Comparison of ENCODE assay signal across 8 mouse cellular contexts in genomic region chr2:26351358-26352290, GRCm38 (mm10). TPM values are rescaled to one million over a fixed set of nuclear protein-coding genes. Genes with fewer than 3 reads are reported as not detected.
A peak's percentile ranks its signal among the peaks of the same experiment; 100 is the strongest.
DNase-seq lines count a peak whose midpoint lies in the region; ATAC-seq and TF ChIP-seq lines count a peak whose summit lies in the region.

TSS of gene Dnlz (minus strand) at chr2:26352110.

- peak within 1 kb of the TSS; percentile 70 for H3K4me3 ChIP-seq in heart, embryonic 11.5 days (ENCODE audit: low read depth, low read length)
- peak within 1 kb of the TSS; percentile 84 for H3K4me3 ChIP-seq in kidney, embryonic 16.5 days (ENCODE audit: low read length)
- H3K4me3 ChIP-seq in liver, adult 2 months (ENCODE audit: insufficient read depth, low read depth, low read length): peak within 1 kb of the TSS; percentile 63
- peak within 1 kb of the TSS; percentile 56 for H3K4me3 ChIP-seq in myocyte

- 0 out of 2 replicates have a peak, but pooled peaks have one; percentile 14 for TF ChIP-seq POLR2A in liver, adult 2 months (IDR thresholded peaks at IDR 0.05; ENCODE audit: extremely low read depth, insufficient read depth, low read length)
- peak; percentile 70 for TF ChIP-seq POLR2A in myocyte (IDR thresholded peaks at IDR 0.05; ENCODE audit: insufficient read length, low read depth)

- H3K27me3 ChIP-seq in heart, embryonic 11.5 days (ENCODE audit: control insufficient read depth, insufficient read depth, low read length): no peaks in the 10 kb centered on the region
- H3K27me3 ChIP-seq in kidney, embryonic 16.5 days (ENCODE audit: insufficient read depth, low read length): no peaks in the 10 kb centered on the region
- H3K27me3 ChIP-seq in liver, adult 2 months (ENCODE audit: control insufficient read depth, insufficient read depth, low read length): no peaks in the 10 kb centered on the region
- no peaks in the 10 kb centered on the region for H3K27me3 ChIP-seq in myocyte (ENCODE audit: control insufficient read depth, insufficient read depth, insufficient read length)
- H3K27me3 ChIP-seq in splenic B cell, adult 2 months (ENCODE audit: control insufficient read depth, insufficient read depth, low read length, poor library complexity, severe bottlenecking): no peaks in the 10 kb centered on the region

- peak; percentile 93 for DNase-seq in B cell, adult 2 months
- DNase-seq in brain, adult 2 months (ENCODE audit: low read depth, low spot score): peak; percentile 98
- peak; percentile 79 for DNase-seq in liver, adult 2 months (ENCODE audit: extremely low read depth, low read depth, low spot score)
- DNase-seq in splenic B cell, adult 2 months (ENCODE audit: low read depth, low spot score): peak; percentile 95

- H3ac ChIP-seq in myocyte (ENCODE audit: control insufficient read depth, insufficient read length): peak within 1 kb of the TSS; percentile 86

- 2% methylated on average over 62 of the region's 62 CpGs for WGBS in heart, embryonic 11.5 days (ENCODE audit: insufficient replicate concordance)
- 1% methylated on average over 62 of the region's 62 CpGs for WGBS in kidney, embryonic 16.5 days
- under 1% methylated on average over 62 of the region's 62 CpGs for WGBS in liver, adult 2 months

- peaks cover 25% of the 10 kb centered on the region for H3K4me1 ChIP-seq in heart, embryonic 11.5 days (ENCODE audit: control insufficient read depth, insufficient read depth, low read length)
- peaks cover 19% of the 10 kb centered on the region for H3K4me1 ChIP-seq in kidney, embryonic 16.5 days (ENCODE audit: insufficient read depth, low read length)
- peaks cover 12% of the 10 kb centered on the region for H3K4me1 ChIP-seq in liver, adult 2 months (ENCODE audit: control insufficient read depth, insufficient read depth, low read length)

- peak; percentile 81 for ATAC-seq in erythroblast, adult 5-6 weeks (replicated peaks; ENCODE audit: low FRiP score, poor library complexity, severe bottlenecking)
- ATAC-seq in heart, embryonic 11.5 days (replicated peaks; ENCODE audit: insufficient number of reproducible peaks, low FRiP score, low TSS enrichment): peak; percentile 63; the same call in 1 of the 2 replicates
- peak; percentile 74 for ATAC-seq in kidney, embryonic 16.5 days (ENCODE audit: low FRiP score, low TSS enrichment)

- peak within 1 kb of the TSS; percentile 87 for H3K9ac ChIP-seq in heart, embryonic 11.5 days (ENCODE audit: low read depth, low read length)
- peak within 1 kb of the TSS; percentile 95 for H3K9ac ChIP-seq in kidney, embryonic 16.5 days (replicated peaks; ENCODE audit: low read length)
- peak within 1 kb of the TSS; percentile 84 for H3K9ac ChIP-seq in liver, adult 2 months (ENCODE audit: low read depth, low read length)

- peaks cover 8% of the 10 kb centered on the region for H3K36me3 ChIP-seq in heart, embryonic 11.5 days (ENCODE audit: control insufficient read depth, insufficient read depth, low read length)
- peaks cover 23% of the 10 kb centered on the region for H3K36me3 ChIP-seq in kidney, embryonic 16.5 days (ENCODE audit: insufficient read depth, low read length)
- no peaks in the 10 kb centered on the region for H3K36me3 ChIP-seq in liver, adult 2 months (ENCODE audit: control insufficient read depth, insufficient read depth, low read length)
- peaks cover 4% of the 10 kb centered on the region for H3K36me3 ChIP-seq in myocyte (ENCODE audit: control insufficient read depth, insufficient read depth)
- H3K36me3 ChIP-seq in splenic B cell, adult 2 months (ENCODE audit: control insufficient read depth, insufficient read depth, low read length, poor library complexity, severe bottlenecking): no peaks in the 10 kb centered on the region; the same call in 1 of the 2 replicates

- peak within 1 kb of the TSS; percentile 66 for H3K27ac ChIP-seq in heart, embryonic 11.5 days (ENCODE audit: low read depth, low read length)
- H3K27ac ChIP-seq in kidney, embryonic 16.5 days (ENCODE audit: low read length): peak within 1 kb of the TSS; percentile 88
- H3K27ac ChIP-seq in liver, adult 2 months (replicated peaks; ENCODE audit: insufficient read depth, low read depth, low read length): peak within 1 kb of the TSS; percentile 41

- H3K4me2 ChIP-seq in heart, embryonic 11.5 days: peak within 1 kb of the TSS; percentile 95
- peak within 1 kb of the TSS; percentile 98 for H3K4me2 ChIP-seq in kidney, embryonic 16.5 days (replicated peaks; ENCODE audit: low read depth, low read length)
- H3K4me2 ChIP-seq in myocyte (ENCODE audit: low read depth): peak within 1 kb of the TSS; percentile 83

- no peaks in the 10 kb centered on the region for H3K9me3 ChIP-seq in heart, embryonic 11.5 days (replicated peaks; ENCODE audit: control insufficient read depth, low read length)
- H3K9me3 ChIP-seq in kidney, embryonic 16.5 days (ENCODE audit: low read length): no peaks in the 10 kb centered on the region

- H3K79me2 ChIP-seq in liver, adult 2 months (ENCODE audit: control insufficient read depth, insufficient read depth, low read length): peaks cover 4% of the 10 kb centered on the region; the same call in 1 of the 2 replicates
- peaks cover 11% of the 10 kb centered on the region for H3K79me2 ChIP-seq in myocyte (ENCODE audit: control insufficient read depth, insufficient read depth)

- TF ChIP-seq CTCF in liver, adult 2 months (IDR thresholded peaks at IDR 0.05; ENCODE audit: low read depth, low read length): peak; percentile 78

TF ChIP-seq in myocyte, 11 proteins besides CTCF, POLR2A, EP300 and RAD21:
- TF ChIP-seq E2F4 (IDR thresholded peaks at IDR 0.05; ENCODE audit: insufficient read depth) (peak; percentile 34), SRF (IDR thresholded peaks at IDR 0.05; ENCODE audit: control insufficient read depth, insufficient read length, low read depth) (peak; percentile 59), MAX (IDR thresholded peaks at IDR 0.05; ENCODE audit: low read depth) (no peak), MYOD1 (IDR thresholded peaks at IDR 0.05; ENCODE audit: control insufficient read depth in 1 of 3, insufficient read length in 2 of 3, low read depth in 2 of 3) (no peak), TCF12 (IDR thresholded peaks at IDR 0.05; ENCODE audit: insufficient read depth, poor library complexity, severe bottlenecking) (no peak), REST (IDR thresholded peaks at IDR 0.05; ENCODE audit: insufficient read depth, insufficient read length) (no peak), TCF3 (IDR thresholded peaks at IDR 0.05; ENCODE audit: insufficient read length, low read depth) (no peak), CEBPB (IDR thresholded peaks at IDR 0.05; ENCODE audit: insufficient read depth, poor library complexity, severe bottlenecking) (no peak), POLR2AphosphoS2 (IDR thresholded peaks at IDR 0.05; ENCODE audit: insufficient read length, low read depth) (peak; percentile 48), USF1 (IDR thresholded peaks at IDR 0.05; ENCODE audit: low read depth) (no peak), MYOG (IDR thresholded peaks at IDR 0.05; ENCODE audit: control insufficient read depth in 1 of 3, insufficient read depth in 1 of 3, insufficient read length in 2 of 3, low read depth in 2 of 3) (no peak)

RNA-seq across cellular contexts. Expression of gene Dnlz, which starts in this region (rescaled TPM):
- total RNA-seq in erythroblast, adult 5-6 weeks (2015; ENCODE audit: low replicate concordance): 2.7 TPM in 1 of 2 replicates, not detected in the other
- 1.1 and 2.0 TPM in 2 replicates for total RNA-seq in erythroblast, adult 5-6 weeks (2017; ENCODE audit: low replicate concordance)
- polyA plus RNA-seq in heart, embryonic 11.5 days (2014; fragmentation: Nextera tagmentation; extraction: Ambion mirVana): 26.3 and 28.0 TPM in 2 replicates
- 30.6 and 34.2 TPM in 2 replicates for polyA plus RNA-seq in kidney, embryonic 16.5 days (2015; fragmentation: Nextera tagmentation; extraction: Ambion mirVana)
- 8.7 and 10.7 TPM in 2 replicates for total RNA-seq in liver, adult 2 months (2014; rRNA removed)
- polyA plus RNA-seq in liver, adult 2 months (2012; rRNA removed): 16.4 and 22.4 TPM in 2 replicates
- 28.4 TPM for polyA plus RNA-seq in myocyte (2012; fragmentation: generic; extraction: Trizol)

Comparison
In these comparisons a context has a peak if more than half of its experiments do, and no peak if none do; other contexts are left out.
1. Peak in every context shown above with its lines: DNase-seq, ATAC-seq, H3K4me3 ChIP-seq and H3K27ac ChIP-seq.